In the genomic region with DNA sequence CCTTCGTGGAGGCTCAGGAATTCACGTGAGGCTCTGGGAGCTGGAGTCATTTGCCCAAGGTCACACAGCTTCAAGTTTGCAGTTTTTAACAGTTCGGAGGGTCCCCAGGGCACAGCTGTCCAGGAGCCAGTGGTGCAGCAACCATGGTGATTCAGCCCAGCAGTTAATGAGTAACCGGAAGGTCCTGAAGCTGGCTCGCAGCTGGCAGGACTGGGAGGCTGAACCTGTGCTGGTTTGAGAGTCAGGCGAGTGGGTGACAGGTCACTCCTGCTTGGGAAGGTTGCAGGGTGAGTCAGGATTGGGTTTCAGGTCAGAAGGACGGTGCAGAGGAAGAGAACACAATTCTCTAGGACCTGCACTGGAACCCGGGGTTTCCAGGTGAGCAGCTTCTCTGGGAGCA, we compare ENCODE assay signal across 16 mouse cellular contexts. TPM values are rescaled to one million over a fixed set of nuclear protein-coding genes. Genes with fewer than 3 reads are reported as not detected.
A peak's percentile ranks its signal among the peaks of the same experiment; 100 is the strongest.
DNase-seq lines count a peak whose midpoint lies in the region; ATAC-seq and TF ChIP-seq lines count a peak whose summit lies in the region.
"Had no signal": no experiment of that assay in that cellular context is flagged by ENCODE, and none has a peak within 500 bp of the region (broad histone marks: within the 10 kb centered on the region; RNA-seq: fewer than 3 reads in every experiment).

A gene (plus strand): TSS at position 113 of the 400 bp plus-strand sequence.

- no peak within 1 kb of the TSS; the same call in 1 of the 2 replicates for H3K4me3 ChIP-seq in small intestine, adult 2 months (ENCODE audit: low read depth, low read length)
- H3K4me3 ChIP-seq in forebrain, embryonic 16.5 days (replicated peaks; ENCODE audit: low read length), result no peak within 1 kb of the TSS
- H3K4me3 ChIP-seq: heart, adult 2 months; midbrain, embryonic 12.5 days; neural tube, embryonic 13.5 days had no signal

- H3K27ac ChIP-seq in small intestine, adult 2 months (ENCODE audit: insufficient read depth, low read depth, low read length), result peak within 1 kb of the TSS; percentile 43
- H3K27ac ChIP-seq in forebrain, embryonic 16.5 days (ENCODE audit: low read length), result no peak within 1 kb of the TSS
- H3K27ac ChIP-seq: heart, adult 2 months; midbrain, embryonic 12.5 days; neural tube, embryonic 13.5 days had no signal

- TF ChIP-seq CTCF in small intestine, adult 2 months (IDR thresholded peaks at IDR 0.05; ENCODE audit: extremely low read depth, insufficient read length, insufficient replicate concordance, low read depth, low read length), result no peak

- no peak within 1 kb of the TSS for H3K4me2 ChIP-seq in forebrain, embryonic 16.5 days (ENCODE audit: low read length)
- H3K4me2 ChIP-seq: midbrain, embryonic 12.5 days; neural tube, embryonic 13.5 days had no signal

- no peaks in the 10 kb centered on the region for H3K9me3 ChIP-seq in forebrain, embryonic 16.5 days (ENCODE audit: control insufficient read depth, low read length)
- H3K9me3 ChIP-seq: midbrain, embryonic 12.5 days; neural tube, embryonic 13.5 days had no signal

- peak; percentile 64 for DNase-seq in adrenal gland, adult 2 months
- DNase-seq in adrenal gland, adult 18-20 months (ENCODE audit: low spot score in 2 of 2), result no peak
- DNase-seq in kidney, adult 18-20 months, result peak; percentile 85
- peak; percentile 67 to 79 for DNase-seq in kidney, postnatal 4 days
- no peak for DNase-seq in right cerebral cortex, postnatal 36 days (ENCODE audit: low spot score in 2 of 2)
- DNase-seq: cerebellum, adult 11-12 months; heart, adult 2 months; lung, postnatal 10 days; right cerebral cortex, adult 18-20 months had no signal

- no peak for TF ChIP-seq POLR2A in small intestine, adult 2 months (IDR thresholded peaks at IDR 0.05; ENCODE audit: low read depth, low read length)

- WGBS in small intestine, adult 2 months, result 14% methylated on average over 8 of the region's 8 CpGs
- WGBS in forebrain, embryonic 16.5 days, result 65% methylated on average over 8 of the region's 8 CpGs

- no peak for ATAC-seq in activated CD4-positive, CD25-positive, alpha-beta regulatory T cell, adult 4 months
- no peak for ATAC-seq in forebrain, embryonic 16.5 days

- H3K36me3 ChIP-seq in small intestine, adult 2 months (ENCODE audit: control insufficient read depth, insufficient read depth, low read length), result no peaks in the 10 kb centered on the region
- no peaks in the 10 kb centered on the region for H3K36me3 ChIP-seq in forebrain, embryonic 16.5 days (ENCODE audit: control insufficient read depth, insufficient read depth)
- H3K36me3 ChIP-seq: midbrain, embryonic 12.5 days; neural tube, embryonic 13.5 days had no signal

- H3K27me3 ChIP-seq in small intestine, adult 2 months (ENCODE audit: control insufficient read depth, insufficient read depth, low read length), result no peaks in the 10 kb centered on the region
- no peaks in the 10 kb centered on the region for H3K27me3 ChIP-seq in forebrain, embryonic 16.5 days (replicated peaks; ENCODE audit: control insufficient read depth, insufficient read depth, low read length)
- H3K27me3 ChIP-seq: neural tube, embryonic 13.5 days had no signal

- no peak within 1 kb of the TSS for H3K9ac ChIP-seq in forebrain, embryonic 16.5 days (replicated peaks; ENCODE audit: low read depth, low read length)
- H3K9ac ChIP-seq: midbrain, embryonic 12.5 days; neural tube, embryonic 13.5 days had no signal

- peaks cover 29% of the 10 kb centered on the region for H3K4me1 ChIP-seq in small intestine, adult 2 months (ENCODE audit: control insufficient read depth, insufficient read depth, insufficient read length, low read length)
- H3K4me1 ChIP-seq in forebrain, embryonic 16.5 days (replicated peaks; ENCODE audit: control insufficient read depth, insufficient read depth, low read length), result 0 out of 2 replicates have a peak, but pooled peaks cover 3% of the 10 kb centered on the region
- H3K4me1 ChIP-seq: midbrain, embryonic 12.5 days; neural tube, embryonic 13.5 days had no signal

RNA-seq across cellular contexts. Expression of the gene that starts here (rescaled TPM):
- 1 to 10 TPM in 1 of 2 experiments, under 1 TPM in 1; 0.35 to 1.1 TPM for total RNA-seq in adrenal gland, adult 2 months (2021)
- 0.35 and 0.77 TPM in 2 replicates for polyA plus RNA-seq in adrenal gland, adult 2 months (2012; rRNA removed)
- under 1 TPM in 1 of 2 experiments, not detected in 1; 0.63 TPM for total RNA-seq in adrenal gland, adult 18-20 months (2021)
- polyA plus RNA-seq in small intestine, adult 2 months (2012; rRNA removed), result 8.1 and 11.5 TPM in 2 replicates
- under 1 TPM in 1 of 2 experiments, not detected in 1; 0.16 TPM for polyA plus RNA-seq in activated CD4-positive, CD25-positive, alpha-beta regulatory T cell, adult 4 months (2017; shearing (Covaris generic))
- not detected in 2 replicates for polyA plus RNA-seq in forebrain, embryonic 16.5 days (2015; fragmentation: Nextera tagmentation; extraction: Ambion mirVana)
- total RNA-seq: heart, adult 2 months; hematopoietic stem cell, adult 5-6 weeks; MEL had no signal
- polyA plus RNA-seq: heart, adult 2 months; midbrain, embryonic 12.5 days; neural tube, embryonic 13.5 days had no signal

Comparison
In these comparisons a context has a peak if more than half of its experiments do, and no peak if none do; other contexts are left out.
1. DNase-seq: peak in adrenal gland, adult 2 months (single experiment), kidney, adult 18-20 months (single experiment) and kidney, postnatal 4 days (2 of 2); none in adrenal gland, adult 18-20 months (0 of 2) and right cerebral cortex, postnatal 36 days (0 of 2).